Mouse (Mus musculus) monocyte, adult 5-6 weeks (primary cell): Measurements from ENCODE around the gene Uts2r. TPM values are rescaled to one million over a fixed set of nuclear protein-coding genes. Genes with fewer than 3 reads are reported as not detected.

ENCODE experiments used
- total RNA-seq: library from RNA; stranded (forward); fragments of 200-1000, 200-491, 200-594 nt; gene quantifications from 3 replicates; pipeline ENCODE4 v1.2.3, GENCODE M21; 2017

The Uts2r gene
- total RNA-seq, 1 experiment from 2014 or later: not detected

Other genes with a start within 250 kb of the Uts2r start
- 0.39 to 0.57 TPM in 2 of 3 replicates, not detected in the other for gene Ccdc57, start 227.4 kb upstream of the Uts2r start, total RNA-seq
- 74.0 to 101 TPM (median 95.1 TPM) in 3 replicates for gene Slc16a3, start 211.8 kb upstream of the Uts2r start, total RNA-seq
- 139 to 159 TPM (median 146 TPM) in 3 replicates for gene Csnk1d, start 168.9 kb upstream of the Uts2r start, total RNA-seq
- gene Cd7, start 120.9 kb upstream of the Uts2r start, total RNA-seq: 21.2 to 56.5 TPM (median 31.1 TPM) in 3 replicates
- not detected in 3 replicates for gene Sectm1b, start 96.7 kb upstream of the Uts2r start, total RNA-seq
- not detected in 3 replicates for gene Sectm1a, start 79.1 kb upstream of the Uts2r start, total RNA-seq
- not detected in 3 replicates for gene Tex19.2, start 41.6 kb upstream of the Uts2r start, total RNA-seq
- gene Tex19.1, start 14.1 kb upstream of the Uts2r start, total RNA-seq: not detected in 3 replicates
- 1.4 to 3.2 TPM (median 3.1 TPM) in 3 replicates for gene Hexdc, start 44.2 kb downstream of the Uts2r start, total RNA-seq
- 2.8 to 4.8 TPM (median 3.1 TPM) in 3 replicates for gene Ogfod3, start 44.4 kb downstream of the Uts2r start, total RNA-seq
- 71.9 to 94.3 TPM (median 75.7 TPM) in 3 replicates for gene Cybc1, start 69.1 kb downstream of the Uts2r start, total RNA-seq
- gene Narf, start 77.0 kb downstream of the Uts2r start, total RNA-seq: 22.3 to 24.0 TPM (median 22.5 TPM) in 3 replicates
- gene Foxk2, start 99.7 kb downstream of the Uts2r start, total RNA-seq: 8.5 to 16.2 TPM (median 13.4 TPM) in 3 replicates
- 52.7 to 65.3 TPM (median 65.1 TPM) in 3 replicates for gene Wdr45b, start 194.2 kb downstream of the Uts2r start, total RNA-seq
- not detected in 3 replicates for gene Rab40b, start 228.0 kb downstream of the Uts2r start, total RNA-seq